Mouse (Mus musculus) thymus, postnatal 25 days (tissue): Measurements from ENCODE around the gene Asf1b.
A peak's percentile ranks its signal among the peaks of the same experiment; 100 is the strongest.

ENCODE experiments used
- DNase-seq: peaks from one replicate; pipeline ENCODE4 v3.0.0; 2022

The Asf1b gene

DNA sequence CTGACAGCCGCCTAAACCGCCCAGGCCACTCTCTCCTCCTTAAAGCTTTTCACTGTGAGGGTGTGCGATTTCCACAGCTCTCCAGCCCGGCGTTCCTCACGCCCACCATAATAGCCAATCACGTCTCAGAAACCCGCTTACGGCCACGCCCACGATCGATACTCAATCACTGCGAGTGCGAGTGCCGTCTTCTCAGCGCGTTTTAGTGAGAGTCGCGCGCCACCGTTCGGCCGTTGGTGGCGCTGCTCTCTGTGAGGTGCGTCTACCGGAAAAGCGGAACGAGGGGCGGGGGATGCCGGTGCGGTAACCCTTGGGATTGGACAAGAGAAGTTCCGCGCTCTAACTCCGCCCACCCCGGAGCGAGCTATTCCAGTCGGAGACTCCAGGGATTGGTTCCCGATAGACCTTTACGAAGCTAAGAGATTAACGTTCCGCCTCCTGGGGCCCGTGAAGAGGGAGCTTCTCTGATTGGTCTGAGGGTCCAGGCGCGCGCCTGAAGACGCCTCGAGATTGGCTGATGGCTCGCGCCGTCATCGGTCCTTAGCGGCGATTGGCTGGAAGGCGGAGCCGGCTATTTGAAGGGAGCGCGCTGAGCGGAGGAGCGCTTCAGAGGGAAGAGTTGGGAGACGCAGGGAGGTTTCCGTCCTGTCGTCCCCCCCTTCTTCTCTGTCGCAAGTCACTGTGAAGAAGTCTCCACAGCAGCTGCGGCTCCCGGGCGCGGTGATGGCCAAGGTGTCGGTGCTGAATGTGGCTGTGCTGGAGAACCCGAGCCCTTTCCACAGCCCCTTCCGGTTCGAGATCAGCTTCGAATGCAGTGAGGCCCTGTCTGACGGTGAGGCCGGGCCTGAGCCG lies at the start of gene Asf1b, which contains the start of gene Gm10644:
TSS of gene Asf1b (plus strand) at position 402 of the 852 bp plus-strand sequence.
TSS of gene Gm10644 (minus strand) at position 100 of the 852 bp plus-strand sequence.
- DNase-seq = peak; percentile 93

- no peak for DNase-seq
These were observed 46.7 kb upstream of the Asf1b start for GRCm38 (mm10) chr8:83908583-83908982.

DNA sequence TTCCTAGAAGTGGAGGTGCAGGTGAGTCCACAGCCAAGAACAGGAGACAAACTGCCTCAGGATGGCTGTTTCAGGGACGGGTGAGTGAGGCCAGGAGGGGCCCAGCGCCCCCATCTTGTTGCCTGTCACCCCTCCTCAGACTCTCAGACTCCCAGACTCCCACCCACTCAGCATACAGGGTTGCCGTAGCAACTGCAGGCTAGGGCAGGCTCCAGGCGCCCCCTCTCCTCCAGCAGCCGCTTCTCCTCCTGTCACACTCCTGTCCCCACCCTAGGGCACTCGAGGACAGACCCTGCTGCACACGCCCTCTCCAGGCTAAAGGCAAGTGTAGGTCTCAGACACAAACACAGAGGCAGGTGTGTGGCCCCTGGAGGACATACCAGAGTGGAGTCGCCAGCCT lies 46.0 kb upstream of the Asf1b start:
- no peak for DNase-seq

GRCm38 (mm10) chr8:83911809-83912731 lies 43.2 kb upstream of the Asf1b start:
- no peak for DNase-seq

DNA sequence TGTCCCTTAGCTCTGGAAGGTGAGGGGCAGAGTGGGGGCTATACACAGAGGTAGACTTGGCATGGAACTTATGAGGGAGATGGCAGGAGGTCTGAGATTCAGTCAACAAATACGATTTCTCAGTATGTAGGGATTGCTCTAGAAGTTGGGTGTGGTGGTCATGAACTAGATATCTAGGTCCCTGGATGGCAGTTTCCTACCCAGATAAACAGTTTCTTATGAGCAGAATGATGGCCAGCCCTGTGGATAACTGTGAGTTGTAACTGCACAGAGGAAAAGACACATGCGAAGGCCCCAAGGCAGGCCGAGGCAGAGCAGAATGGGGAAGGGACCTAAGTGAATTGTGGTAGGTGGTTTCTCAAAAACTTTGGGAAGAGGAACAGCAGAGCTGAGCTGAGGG lies 41.1 kb upstream of the Asf1b start:
- DNase-seq = no peak

GRCm38 (mm10) chr8:83914860-83915259 lies 40.4 kb upstream of the Asf1b start:
- DNase-seq = no peak

DNA sequence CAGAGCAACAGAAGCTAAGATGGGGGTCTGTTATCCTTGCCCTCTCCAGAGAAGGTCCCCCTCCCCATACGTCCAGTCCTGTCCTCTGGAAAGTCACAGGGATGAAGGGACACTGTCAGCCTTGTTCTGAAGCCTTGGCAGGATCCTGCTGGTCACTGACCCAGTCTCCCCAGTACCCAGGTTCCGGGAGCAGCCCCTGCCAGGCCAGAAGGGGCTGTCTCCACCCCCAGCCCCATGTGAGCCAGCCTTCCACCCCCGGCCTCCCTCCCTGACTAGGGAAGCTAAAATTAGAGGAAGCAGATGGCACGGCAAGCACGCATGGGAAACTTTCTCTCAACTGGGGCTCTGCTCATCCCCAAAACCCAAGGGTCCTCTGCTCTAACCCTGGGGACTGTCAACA lies 39.3 kb upstream of the Asf1b start:
- no peak for DNase-seq

GRCm38 (mm10) chr8:83917566-83917965 lies 37.7 kb upstream of the Asf1b start:
- DNase-seq = no peak

DNA sequence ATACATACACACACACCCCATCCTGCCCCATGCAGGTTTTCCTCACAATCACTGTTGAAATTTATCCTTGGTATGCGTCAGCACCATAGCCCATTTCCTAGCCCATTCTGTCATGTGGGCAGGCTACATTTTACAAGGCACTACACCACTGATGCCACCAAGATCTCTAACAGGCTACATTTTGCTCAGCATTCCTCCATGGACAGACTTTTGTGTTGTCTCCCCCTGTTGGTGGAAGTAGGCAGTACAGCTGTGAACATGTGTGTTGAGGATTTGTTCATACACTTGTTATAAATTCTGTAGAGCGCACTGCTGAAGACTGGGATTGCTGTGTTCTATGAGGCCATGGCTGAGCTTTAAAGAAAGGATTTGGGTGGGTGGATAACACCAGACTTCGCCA lies 33.7 kb upstream of the Asf1b start:
- peak; percentile 81 for DNase-seq

DNA sequence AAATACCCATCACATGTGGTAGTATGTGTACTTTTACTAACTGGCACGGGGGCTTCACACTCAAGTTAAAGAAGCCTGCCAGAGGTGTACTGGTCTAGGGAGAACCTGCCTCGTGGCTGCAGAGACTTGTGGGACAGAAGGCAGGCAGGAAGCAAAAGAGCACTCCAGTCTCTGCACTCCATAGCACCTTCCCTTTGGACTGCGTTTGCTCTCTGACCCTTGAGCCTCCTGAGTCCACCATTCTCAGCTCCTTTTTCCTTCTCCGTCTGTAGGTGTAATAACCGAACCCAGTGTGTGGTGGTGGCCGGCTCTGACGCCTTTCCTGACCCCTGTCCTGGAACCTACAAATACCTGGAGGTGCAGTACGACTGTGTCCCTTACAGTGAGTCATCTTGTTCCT lies 32.6 kb upstream of the Asf1b start:
- DNase-seq = no peak

DNA sequence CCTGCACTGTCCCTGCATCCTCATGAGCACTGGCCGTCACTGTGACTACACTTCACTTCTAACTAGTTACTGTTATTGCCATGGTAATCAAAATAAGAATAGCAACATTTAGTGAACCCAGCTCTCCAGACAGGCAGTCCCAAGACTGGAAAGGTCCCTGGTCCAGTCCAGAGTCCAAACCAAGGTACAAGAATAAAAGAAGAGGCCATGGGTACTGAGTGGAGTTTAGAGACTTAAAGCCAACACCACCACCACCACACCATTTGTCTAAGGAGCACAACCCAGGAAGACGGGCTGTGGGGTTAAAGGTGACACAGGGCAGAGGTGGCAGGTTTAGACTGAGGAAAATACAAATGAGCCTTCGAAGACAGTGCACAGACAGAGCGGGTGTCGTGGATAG lies 30.7 kb upstream of the Asf1b start:
- DNase-seq = no peak

- no peak for DNase-seq
These were observed 29.0 kb upstream of the Asf1b start for GRCm38 (mm10) chr8:83926266-83926665.

DNA sequence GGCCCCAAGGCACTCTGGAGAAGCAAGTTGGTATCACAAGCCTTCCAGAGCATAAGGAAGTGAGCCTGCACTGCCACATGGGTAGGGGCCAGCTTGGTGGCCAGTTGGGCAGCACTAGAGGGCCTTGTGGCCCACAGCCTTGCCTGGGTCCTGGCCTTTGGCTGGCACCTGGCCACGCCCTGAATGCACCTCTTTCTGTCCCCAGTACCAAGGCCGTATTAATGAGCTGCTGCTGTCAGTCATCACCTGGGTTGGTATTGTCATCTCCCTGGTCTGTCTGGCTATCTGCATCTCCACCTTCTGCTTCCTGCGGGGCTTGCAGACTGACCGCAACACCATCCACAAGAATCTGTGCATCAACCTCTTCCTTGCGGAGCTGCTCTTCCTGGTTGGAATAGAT lies 21.1 kb upstream of the Asf1b start:
- no peak for DNase-seq

- DNase-seq = no peak
These were observed 20.3 kb upstream of the Asf1b start for GRCm38 (mm10) chr8:83934994-83935393.

GRCm38 (mm10) chr8:83935435-83935834 lies 19.9 kb upstream of the Asf1b start:
- DNase-seq = no peak

DNA sequence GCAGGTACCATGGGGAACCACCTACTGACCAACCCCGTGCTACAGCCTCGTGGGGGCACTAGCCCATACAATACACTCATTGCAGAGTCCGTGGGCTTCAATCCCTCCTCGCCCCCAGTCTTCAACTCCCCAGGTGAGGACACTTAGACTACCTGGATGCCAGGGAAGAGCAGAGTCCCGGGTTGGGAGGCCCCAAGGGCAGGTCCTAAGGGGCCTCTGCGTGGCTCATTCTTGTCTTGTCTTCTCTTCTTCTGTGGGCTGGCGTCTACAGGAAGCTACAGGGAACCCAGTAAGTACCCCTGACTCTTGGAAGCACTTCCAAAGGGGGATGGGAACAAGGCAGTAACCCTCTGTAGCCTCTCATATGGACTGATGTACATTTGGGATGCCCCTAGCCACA lies 17.7 kb upstream of the Asf1b start:
- no peak for DNase-seq

GRCm38 (mm10) chr8:83938330-83938729 lies 17.0 kb upstream of the Asf1b start:
- DNase-seq = no peak

DNA sequence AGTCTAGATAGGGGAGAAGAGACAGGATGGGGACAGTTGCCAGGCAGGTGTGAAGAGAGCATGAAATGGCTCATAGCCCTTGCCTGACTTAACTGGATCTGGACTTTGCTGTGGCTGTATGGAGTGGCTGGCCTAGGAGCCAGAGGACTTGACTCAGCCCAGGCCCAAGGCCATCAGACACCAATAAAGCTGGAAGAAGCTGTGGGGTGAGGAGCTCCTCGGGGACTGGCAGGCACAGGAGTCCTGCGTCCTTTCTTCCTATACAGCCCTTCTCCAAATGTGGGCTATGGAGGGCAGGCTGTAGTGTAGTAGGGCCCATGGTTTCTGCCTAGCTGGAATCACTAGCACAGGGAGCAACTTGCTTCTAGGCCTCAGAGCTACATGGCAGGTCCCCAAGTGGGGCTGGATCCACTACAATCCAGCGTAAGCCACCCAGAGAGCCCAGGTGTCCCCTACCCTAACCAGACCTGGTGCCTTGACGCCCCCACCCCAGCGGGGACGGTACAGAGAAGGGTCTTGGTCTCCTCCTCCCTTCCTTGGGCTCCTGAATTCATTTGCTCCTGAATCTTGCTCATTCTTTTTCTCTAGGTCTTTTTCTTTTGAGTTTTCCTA lies 14.1 kb upstream of the Asf1b start:
- no peak for DNase-seq

DNA sequence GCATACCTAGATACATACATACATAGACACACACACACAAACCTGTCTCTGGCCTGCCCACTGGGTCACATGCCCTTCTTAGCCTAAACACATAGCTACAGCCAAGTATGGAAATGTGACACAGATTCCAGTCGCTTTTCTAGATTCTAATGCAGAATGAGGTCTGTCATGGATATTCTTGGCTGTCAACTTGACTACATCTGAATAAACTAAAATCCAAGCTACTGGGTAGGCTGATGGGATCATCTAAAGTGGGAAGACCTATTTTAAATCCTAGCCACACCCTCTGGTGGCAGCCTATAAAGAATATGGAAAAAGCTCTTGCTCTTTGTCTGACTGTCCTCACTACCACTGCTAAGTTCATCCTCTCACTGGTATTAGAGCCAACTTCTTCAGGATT lies 12.9 kb upstream of the Asf1b start:
- no peak for DNase-seq

DNA sequence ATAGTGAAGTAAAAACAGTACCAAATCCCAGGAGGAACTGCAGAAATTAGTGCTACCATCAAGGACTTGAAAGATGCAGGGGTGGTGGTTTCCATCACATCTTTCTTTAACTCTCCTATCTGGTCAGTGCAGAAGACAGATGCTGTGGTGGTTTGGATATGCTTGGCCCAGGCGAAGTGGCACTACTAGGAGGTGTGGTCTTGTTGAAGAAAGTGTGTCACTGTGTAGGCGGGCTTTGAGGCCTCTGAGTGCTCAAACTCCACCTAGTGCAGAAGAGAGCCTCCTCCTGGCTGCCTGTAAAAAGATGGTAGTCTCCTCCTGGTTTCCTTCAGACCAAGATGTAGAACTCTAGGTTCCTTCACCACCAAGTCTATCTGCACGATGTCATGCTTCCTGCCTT lies 9.8 kb upstream of the Asf1b start:
- no peak for DNase-seq

- no peak for DNase-seq
These were observed 580 bp upstream of the Asf1b start for GRCm38 (mm10) chr8:83954749-83955105.

DNA sequence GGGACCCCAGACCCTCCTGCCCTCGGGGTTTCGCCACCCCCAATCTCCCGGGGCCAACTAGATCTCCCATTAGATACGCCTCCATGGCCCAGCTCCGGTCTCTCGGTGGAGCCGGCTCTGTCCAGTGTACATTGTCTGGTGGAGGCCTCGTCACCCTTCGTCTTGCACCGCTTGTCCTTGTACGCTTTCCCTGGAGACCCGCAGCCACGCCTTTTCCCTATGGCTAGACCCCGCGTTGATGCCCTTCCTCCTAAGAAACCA lies 581 bp downstream of the Asf1b start:
- no peak for DNase-seq

- DNase-seq = peak; percentile 52
These were observed 1.5 kb downstream of the Asf1b start for GRCm38 (mm10) chr8:83956789-83957188.
